Mouse (Mus musculus) cortical plate, adult 2 months (tissue): ENCODE measurements around the gene Ism2.

Experiments
- CTCF ChIP-seq: fragments of 200-500 bp; IDR thresholded peaks from 2 replicates; pipeline ENCODE4 v1.5.1; 2011; ENCODE audit warnings: mild to moderate bottlenecking, control low read depth, low read length; ENCODE audit not compliant: insufficient read depth; ENCODE audit errors: extremely low read depth
- POLR2A ChIP-seq: fragments of 200-500 bp; IDR thresholded peaks from 2 replicates; pipeline ENCODE4 v1.6.1; 2011; ENCODE audit warnings: mild to moderate bottlenecking, low read length, control low read depth; ENCODE audit not compliant: insufficient read depth; ENCODE audit errors: extremely low read depth

- TF ChIP-seq CTCF (no peak), POLR2A (no peak)
These were observed 1.7 kb upstream of the Ism2 start for GRCm38 (mm10) chr12:87301189-87301588.
